Mouse (Mus musculus) stomach, embryonic 14.5 days (tissue): Measurements from ENCODE around the gene Naa50. TPM values are rescaled to one million over a fixed set of nuclear protein-coding genes. Genes with fewer than 3 reads are reported as not detected.

Experiments
- ATAC-seq: fragments of 200-750 bp; cut with Nextera tagmentation; 2 replicates; pipeline ENCODE4 v1.8.0; 2017; ENCODE audit warnings: low read depth, moderate TSS enrichment; ENCODE audit not compliant: insufficient number of reproducible peaks, insufficient read depth, low FRiP score
- H3K27ac ChIP-seq: fragments of 300-500 bp; sonication (generic); 2 replicates; pipeline ENCODE4 v1.5.1; 2014; ENCODE audit warnings: mild to moderate bottlenecking, low read length, moderate library complexity, mixed read lengths
- H3K27me3 ChIP-seq: fragments of 300-500 bp; sonication (generic); 2 replicates; pipeline ENCODE4 v1.6.1; 2014; ENCODE audit warnings: low read length, control low read depth, mixed read lengths; ENCODE audit not compliant: control insufficient read depth, insufficient read depth
- H3K36me3 ChIP-seq: fragments of 300-500 bp; sonication (generic); 2 replicates; pipeline ENCODE4 v1.6.1; 2014; ENCODE audit warnings: mild to moderate bottlenecking, control low read depth, low read length, moderate library complexity, mixed read lengths; ENCODE audit not compliant: control insufficient read depth, insufficient read depth
- H3K4me1 ChIP-seq: fragments of 300-500 bp; sonication (generic); 2 replicates; pipeline ENCODE4 v1.6.1; 2014; ENCODE audit warnings: low read length, control low read depth, mixed read lengths; ENCODE audit not compliant: control insufficient read depth, insufficient read depth
- H3K4me2 ChIP-seq: fragments of 300-500 bp; sonication (generic); replicated peaks from 2 replicates; pipeline ENCODE4 v1.6.1; 2014; ENCODE audit warnings: low read depth, low read length, control low read depth
- H3K4me3 ChIP-seq: fragments of 300-500 bp; sonication (generic); 2 replicates; pipeline ENCODE4 v1.5.1; 2014; ENCODE audit warnings: low read depth, low read length, control low read depth
- H3K9ac ChIP-seq: fragments of 300-500 bp; sonication (generic); replicated peaks from 2 replicates; pipeline ENCODE4 v1.6.1; 2014; ENCODE audit warnings: low read depth, mild to moderate bottlenecking, control low read depth, low read length, moderate library complexity, mixed read lengths
- H3K9me3 ChIP-seq: fragments of 300-500 bp; sonication (generic); 2 replicates; pipeline ENCODE4 v1.6.1; 2016; ENCODE audit warnings: low read depth, low read length, control low read depth; ENCODE audit not compliant: control insufficient read depth
- WGBS: fragments of 180-500 bp; shearing (Covaris S2); extraction: QIAGEN DNeasy Blood & Tissue Kit; methylation state at CpG from one replicate; pipeline ENCODE4 v1.1.7; 2014; 5-methylcytosine and 5-hydroxymethylcytosine counted together
- polyA plus RNA-seq: library from polyadenylated mRNA; unstranded; fragments of >200 nt; fragmentation: Nextera tagmentation; extraction: Ambion mirVana; gene quantifications from 2 replicates; pipeline ENCODE4 v1.2.1, GENCODE M21; 2014

Naa50 gene
- polyA plus RNA-seq, 1 experiment from 2014 or later, result 58.6 TPM

- Histone ChIP-seq H3K4me2 (no peak overlapping the region), H3K9me3 (no peaks in the 10 kb centered on the region), H3K27ac (no peak overlapping the region), H3K9ac (no peak overlapping the region), H3K36me3 (no peaks in the 10 kb centered on the region), H3K4me1 (peaks cover 3% of the 10 kb centered on the region; the same call in 1 of the 2 replicates), H3K27me3 (no peaks in the 10 kb centered on the region), H3K4me3 (no peak overlapping the region)
- ATAC-seq, result no peak
- 72% methylated on average over 6 of the region's 6 CpGs for WGBS
These were observed 3.1 kb upstream of the Naa50 start for GRCm38 (mm10) chr16:44136511-44137021.

- Histone ChIP-seq H3K4me1 (peaks cover 5% of the 10 kb centered on the region; the same call in 1 of the 2 replicates), H3K9ac (peak overlapping the region; percentile 95), H3K4me2 (peak overlapping the region; percentile 82), H3K4me3 (peak overlapping the region; percentile 99), H3K36me3 (no peaks in the 10 kb centered on the region), H3K9me3 (no peaks in the 10 kb centered on the region), H3K27ac (peak overlapping the region; percentile 98), H3K27me3 (no peaks in the 10 kb centered on the region)
- WGBS, result under 1% methylated on average over 24 of the region's 24 CpGs
- ATAC-seq, result no peak
These were observed 1.2 kb upstream of the Naa50 start for GRCm38 (mm10) chr16:44138377-44138978.

- H3K27me3 ChIP-seq, result no peaks in the 10 kb centered on the region
- H3K9ac ChIP-seq, result peak overlapping the region; percentile 95
- H3K9me3 ChIP-seq, result no peaks in the 10 kb centered on the region
- peak; percentile 85 for ATAC-seq
- H3K4me2 ChIP-seq, result peak overlapping the region; percentile 82
- H3K4me3 ChIP-seq, result peak overlapping the region; percentile 99
- WGBS, result under 1% methylated on average over 25 of the region's 25 CpGs
- H3K27ac ChIP-seq, result peak overlapping the region; percentile 98
- no peaks in the 10 kb centered on the region for H3K36me3 ChIP-seq
- H3K4me1 ChIP-seq, result peaks cover 5% of the 10 kb centered on the region; the same call in 1 of the 2 replicates
These were observed 573 bp upstream of the Naa50 start for GRCm38 (mm10) chr16:44138979-44139535.

- Histone ChIP-seq H3K9ac (peak overlapping the region; percentile 95), H3K4me3 (peak overlapping the region; percentile 99), H3K27me3 (no peaks in the 10 kb centered on the region), H3K36me3 (no peaks in the 10 kb centered on the region), H3K9me3 (no peaks in the 10 kb centered on the region), H3K4me2 (peak overlapping the region; percentile 39), H3K27ac (peak overlapping the region; percentile 98), H3K4me1 (peaks cover 5% of the 10 kb centered on the region; the same call in 1 of the 2 replicates)
- peak; percentile 70 for ATAC-seq
- under 1% methylated on average over 43 of the region's 44 CpGs for WGBS
These were observed 657 bp downstream of the Naa50 start for GRCm38 (mm10) chr16:44140186-44140787.

- H3K36me3 ChIP-seq, result no peaks in the 10 kb centered on the region
- WGBS, result 35% methylated on average over 6 of the region's 6 CpGs
- no peaks in the 10 kb centered on the region for H3K27me3 ChIP-seq
- H3K27ac ChIP-seq, result no peak overlapping the region
- peak overlapping the region; percentile 99; the same call in 1 of the 2 replicates for H3K4me3 ChIP-seq
- H3K9ac ChIP-seq, result no peak overlapping the region
- no peak for ATAC-seq
- no peaks in the 10 kb centered on the region for H3K9me3 ChIP-seq
- H3K4me1 ChIP-seq, result peaks cover 5% of the 10 kb centered on the region; the same call in 1 of the 2 replicates
- peak overlapping the region; percentile 39 for H3K4me2 ChIP-seq
These were observed 1.9 kb downstream of the Naa50 start for GRCm38 (mm10) chr16:44141483-44141882.

GRCm38 (mm10) chr16:44149002-44149767 is 9.6 kb downstream of the Naa50 start:
- Histone ChIP-seq H3K9ac (no peak overlapping the region), H3K9me3 (no peaks in the 10 kb centered on the region), H3K27me3 (no peaks in the 10 kb centered on the region), H3K4me1 (no peaks in the 10 kb centered on the region), H3K36me3 (no peaks in the 10 kb centered on the region), H3K4me2 (no peak overlapping the region), H3K27ac (no peak overlapping the region), H3K4me3 (no peak overlapping the region)
- no peak for ATAC-seq
- WGBS, result 56% methylated on average over 1 of the region's 1 CpGs

GRCm38 (mm10) chr16:44154497-44155057 is 14.9 kb downstream of the Naa50 start:
- no peak overlapping the region for H3K9ac ChIP-seq
- no peak overlapping the region for H3K4me3 ChIP-seq
- H3K9me3 ChIP-seq, result no peaks in the 10 kb centered on the region
- WGBS, result 67% methylated on average over 6 of the region's 6 CpGs
- no peak overlapping the region for H3K27ac ChIP-seq
- H3K27me3 ChIP-seq, result no peaks in the 10 kb centered on the region
- no peak overlapping the region for H3K4me2 ChIP-seq
- ATAC-seq, result no peak
- no peaks in the 10 kb centered on the region for H3K4me1 ChIP-seq
- peaks cover 12% of the 10 kb centered on the region; the same call in 1 of the 2 replicates for H3K36me3 ChIP-seq

- no peaks in the 10 kb centered on the region for H3K9me3 ChIP-seq
- peaks cover 12% of the 10 kb centered on the region; the same call in 1 of the 2 replicates for H3K36me3 ChIP-seq
- H3K27ac ChIP-seq, result no peak overlapping the region
- WGBS, result 83% methylated on average over 7 of the region's 7 CpGs
- no peak overlapping the region for H3K4me3 ChIP-seq
- ATAC-seq, result no peak
- H3K27me3 ChIP-seq, result no peaks in the 10 kb centered on the region
- H3K4me2 ChIP-seq, result no peak overlapping the region
- no peaks in the 10 kb centered on the region for H3K4me1 ChIP-seq
- H3K9ac ChIP-seq, result no peak overlapping the region
These were observed 19.7 kb downstream of the Naa50 start for GRCm38 (mm10) chr16:44159325-44159724.
